8 mouse cellular contexts compared by ENCODE assay signal in the genomic region with DNA sequence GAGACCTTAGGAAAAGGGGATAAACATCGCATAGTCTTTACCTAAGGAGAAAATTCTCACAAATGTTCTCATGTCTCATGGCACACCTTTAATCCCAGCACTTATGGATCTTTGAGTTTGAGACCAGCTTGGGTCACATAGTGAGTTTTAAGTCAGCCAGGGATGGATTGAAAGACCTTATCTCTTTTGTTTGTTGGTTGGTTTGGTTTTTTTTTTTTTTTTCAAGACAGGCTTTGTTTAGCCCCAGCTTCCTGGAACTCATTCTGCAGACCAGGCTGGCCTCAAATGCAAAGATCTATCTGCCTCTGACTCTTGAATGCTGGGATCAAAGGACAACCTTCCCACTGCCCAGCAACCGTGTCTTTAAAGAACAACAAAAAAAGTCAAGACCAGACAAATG. TPM values are rescaled to one million over a fixed set of nuclear protein-coding genes. Genes with fewer than 3 reads are reported as not detected.
DNase-seq lines count a peak whose midpoint lies in the region; ATAC-seq and TF ChIP-seq lines count a peak whose summit lies in the region.

No protein-coding gene starts in this region.

- no peak overlapping the region for H3K27ac ChIP-seq in ES-Bruce4 (ENCODE audit: insufficient read depth, low read length)
- peak overlapping the region; percentile 88 for H3K27ac ChIP-seq in hindbrain, embryonic 13.5 days
- peak overlapping the region; percentile 69 for H3K27ac ChIP-seq in macrophage

- H3K9me3 ChIP-seq in ES-Bruce4 (replicated peaks; ENCODE audit: control insufficient read depth, insufficient read depth, low read length, poor library complexity, severe bottlenecking): no peaks in the 10 kb centered on the region
- no peaks in the 10 kb centered on the region for H3K9me3 ChIP-seq in hindbrain, embryonic 13.5 days

- peak overlapping the region; percentile 97; the same call in 1 of the 2 replicates for H3K9ac ChIP-seq in ES-Bruce4 (ENCODE audit: low read depth, poor library complexity, severe bottlenecking)
- H3K9ac ChIP-seq in hindbrain, embryonic 13.5 days: peak overlapping the region; percentile 97

- no peak for TF ChIP-seq POLR2A in ES-Bruce4 (IDR thresholded peaks at IDR 0.05; ENCODE audit: insufficient read depth, low read length)

- 0 out of 2 replicates have a peak, but pooled peaks cover 4% of the 10 kb centered on the region for H3K36me3 ChIP-seq in ES-Bruce4 (ENCODE audit: control insufficient read depth, insufficient read depth, low read length, poor library complexity, severe bottlenecking)
- H3K36me3 ChIP-seq in hindbrain, embryonic 13.5 days: peaks cover 8% of the 10 kb centered on the region
- H3K36me3 ChIP-seq in macrophage (ENCODE audit: inconsistent target): no peaks in the 10 kb centered on the region

- H3K79me2 ChIP-seq in macrophage (ENCODE audit: inconsistent target): peaks cover 40% of the 10 kb centered on the region

- H3K4me3 ChIP-seq in ES-Bruce4 (ENCODE audit: low read depth, low read length): no peak overlapping the region
- peak overlapping the region; percentile 98 for H3K4me3 ChIP-seq in hindbrain, embryonic 13.5 days
- peak overlapping the region; percentile 85 for H3K4me3 ChIP-seq in macrophage (ENCODE audit: inconsistent target)

- no peaks in the 10 kb centered on the region for H3K27me3 ChIP-seq in ES-Bruce4 (ENCODE audit: control insufficient read depth, insufficient read depth, low read length, poor library complexity, severe bottlenecking)
- no peaks in the 10 kb centered on the region for H3K27me3 ChIP-seq in hindbrain, embryonic 13.5 days

- no peak for ATAC-seq in hindbrain, embryonic 13.5 days (ENCODE audit: low FRiP score)
- ATAC-seq in megakaryocyte-erythroid progenitor cell, adult 5-6 weeks (replicated peaks; ENCODE audit: low FRiP score, low TSS enrichment, poor library complexity, severe bottlenecking): no peak

- H3K4me2 ChIP-seq in hindbrain, embryonic 13.5 days: peak overlapping the region; percentile 64

- DNase-seq in embryo, embryonic 10 days (ENCODE audit: low spot score): peak; percentile 11
- no peak for DNase-seq in embryo, embryonic 10.5 days (ENCODE audit: low spot score)
- DNase-seq in right cerebral cortex, adult 2 months (ENCODE audit: low spot score in 2 of 2): no peak
- DNase-seq in lung, postnatal 25 days (ENCODE audit: low spot score): no peak

- TF ChIP-seq EP300 in ES-Bruce4 (IDR thresholded peaks at IDR 0.05; ENCODE audit: insufficient read depth, low read depth, low read length): no peak

- no peak for TF ChIP-seq CTCF in ES-Bruce4 (IDR thresholded peaks at IDR 0.05; ENCODE audit: low read depth, low read length)

- H3K4me1 ChIP-seq in ES-Bruce4 (ENCODE audit: control insufficient read depth, insufficient read depth, low read length): peaks cover 6% of the 10 kb centered on the region
- H3K4me1 ChIP-seq in hindbrain, embryonic 13.5 days (replicated peaks): peaks cover 33% of the 10 kb centered on the region

- 49% methylated on average over 2 of the region's 2 CpGs for WGBS in hindbrain, embryonic 13.5 days
- 54% methylated on average over 2 of the region's 2 CpGs for WGBS in macrophage (ENCODE audit: missing documents)

RNA-seq across cellular contexts. Expression of gene Tmem248, which starts 4.4 kb away (rescaled TPM):
- polyA plus RNA-seq in ES-Bruce4 (2011; ENCODE audit: insufficient read depth, insufficient read length, low read depth, missing spikeins) (60.2 and 63.9 TPM in 2 replicates), macrophage (2018) (32.3 to 42.3 TPM (median 35.1 TPM) in 3 replicates)
- 23.0 and 25.5 TPM in 2 replicates for polyA plus RNA-seq in hindbrain, embryonic 13.5 days (2015; fragmentation: Nextera tagmentation; extraction: Ambion mirVana)
- total RNA-seq in macrophage (2018; cell fraction: chromatin; rRNA removed): 10 to 100 TPM; 11.8 to 29.0 (median 17.3) TPM
- 10 to 100 TPM; 35.7 to 44.7 (median 39.9) TPM for total RNA-seq in macrophage (2018; cell fraction: cytosol; rRNA removed)
- total RNA-seq in macrophage (2018; cell fraction: nucleus; rRNA removed): 10 to 100 TPM; 16.7 to 43.6 (median 33.8) TPM
- 42.5 and 48.7 TPM in 2 replicates for total RNA-seq in megakaryocyte-erythroid progenitor cell, adult 5-6 weeks (2014; fragmentation: Nextera tagmentation)
- 35.8 and 42.8 TPM in 2 replicates for total RNA-seq in megakaryocyte-erythroid progenitor cell, adult 5-6 weeks (2017)

RNA-seq across cellular contexts. Expression of gene Sbds, which starts 34.0 kb away (rescaled TPM):
- polyA plus RNA-seq in ES-Bruce4 (2011; ENCODE audit: insufficient read depth, insufficient read length, low read depth, missing spikeins): 66.8 and 68.5 TPM in 2 replicates
- 62.0 and 69.1 TPM in 2 replicates for polyA plus RNA-seq in hindbrain, embryonic 13.5 days (2015; fragmentation: Nextera tagmentation; extraction: Ambion mirVana)
- 100 to 1,000 TPM in 20 of 26 experiments, 10 to 100 TPM in 6; 83.3 to 497 (median 216) TPM for total RNA-seq in macrophage (2018; cell fraction: chromatin; rRNA removed)
- total RNA-seq in macrophage (2018; cell fraction: cytosol; rRNA removed): 100 to 1,000 TPM in 9 of 26 experiments, 10 to 100 TPM in 17; 67.1 to 265 (median 86.6) TPM
- total RNA-seq in macrophage (2018; cell fraction: nucleus; rRNA removed): 100 to 1,000 TPM in 20 of 26 experiments, 10 to 100 TPM in 6; 76.4 to 588 (median 220) TPM
- 67.5 to 110 TPM (median 70.4 TPM) in 3 replicates for polyA plus RNA-seq in macrophage (2018)
- total RNA-seq in megakaryocyte-erythroid progenitor cell, adult 5-6 weeks (2014; fragmentation: Nextera tagmentation): 65.5 and 66.6 TPM in 2 replicates
- 75.7 and 125 TPM in 2 replicates for total RNA-seq in megakaryocyte-erythroid progenitor cell, adult 5-6 weeks (2017)

RNA-seq across cellular contexts. Expression of gene Tyw1, which starts 34.1 kb away (rescaled TPM):
- polyA plus RNA-seq in ES-Bruce4 (2011; ENCODE audit: insufficient read depth, insufficient read length, low read depth, missing spikeins): 27.7 and 27.8 TPM in 2 replicates
- polyA plus RNA-seq in hindbrain, embryonic 13.5 days (2015; fragmentation: Nextera tagmentation; extraction: Ambion mirVana): 24.6 and 25.8 TPM in 2 replicates
- 10 to 100 TPM in 20 of 26 experiments, 1 to 10 TPM in 6; 3.6 to 28.5 (median 14.9) TPM for total RNA-seq in macrophage (2018; cell fraction: chromatin; rRNA removed)
- total RNA-seq in macrophage (2018; cell fraction: cytosol; rRNA removed): 10 to 100 TPM in 21 of 26 experiments, 1 to 10 TPM in 5; 8.6 to 13.7 (median 11.6) TPM
- 10 to 100 TPM in 19 of 26 experiments, 1 to 10 TPM in 7; 7.6 to 22.9 (median 12.7) TPM for total RNA-seq in macrophage (2018; cell fraction: nucleus; rRNA removed)
- polyA plus RNA-seq in macrophage (2018): 7.9 to 17.1 TPM (median 10.6 TPM) in 3 replicates
- 23.2 and 28.4 TPM in 2 replicates for total RNA-seq in megakaryocyte-erythroid progenitor cell, adult 5-6 weeks (2014; fragmentation: Nextera tagmentation)
- total RNA-seq in megakaryocyte-erythroid progenitor cell, adult 5-6 weeks (2017): 49.8 and 50.9 TPM in 2 replicates

RNA-seq across cellular contexts. Expression of gene Rabgef1, which starts 49.7 kb away (rescaled TPM):
- polyA plus RNA-seq in ES-Bruce4 (2011; ENCODE audit: insufficient read depth, insufficient read length, low read depth, missing spikeins): 29.9 and 34.8 TPM in 2 replicates
- polyA plus RNA-seq in hindbrain, embryonic 13.5 days (2015; fragmentation: Nextera tagmentation; extraction: Ambion mirVana): 40.6 and 40.8 TPM in 2 replicates
- 100 to 1,000 TPM in 18 of 26 experiments, 10 to 100 TPM in 8; 50.9 to 597 (median 223) TPM for total RNA-seq in macrophage (2018; cell fraction: chromatin; rRNA removed)
- total RNA-seq in macrophage (2018; cell fraction: cytosol; rRNA removed): 100 to 1,000 TPM in 4 of 26 experiments, 10 to 100 TPM in 22; 24.4 to 186 (median 39.5) TPM
- 100 to 1,000 TPM in 15 of 26 experiments, 10 to 100 TPM in 11; 40.9 to 381 (median 133) TPM for total RNA-seq in macrophage (2018; cell fraction: nucleus; rRNA removed)
- 25.9 to 31.2 TPM (median 30.9 TPM) in 3 replicates for polyA plus RNA-seq in macrophage (2018)
- total RNA-seq in megakaryocyte-erythroid progenitor cell, adult 5-6 weeks (2014; fragmentation: Nextera tagmentation): 45.4 and 46.7 TPM in 2 replicates
- 56.0 and 60.5 TPM in 2 replicates for total RNA-seq in megakaryocyte-erythroid progenitor cell, adult 5-6 weeks (2017)
